Mouse (Mus musculus) CD8-positive naive resting alpha-beta T cell, adult 2 months (primary cell): ENCODE results near the gene Csmd2.

ENCODE experiments used
- DNase-seq, 2 experiments: peaks; one replicate each; pipeline ENCODE4 v3.0.0; 2022; ENCODE audit warnings: low read depth in 2 of 2, low spot score in 2 of 2

The Csmd2 gene

DNA sequence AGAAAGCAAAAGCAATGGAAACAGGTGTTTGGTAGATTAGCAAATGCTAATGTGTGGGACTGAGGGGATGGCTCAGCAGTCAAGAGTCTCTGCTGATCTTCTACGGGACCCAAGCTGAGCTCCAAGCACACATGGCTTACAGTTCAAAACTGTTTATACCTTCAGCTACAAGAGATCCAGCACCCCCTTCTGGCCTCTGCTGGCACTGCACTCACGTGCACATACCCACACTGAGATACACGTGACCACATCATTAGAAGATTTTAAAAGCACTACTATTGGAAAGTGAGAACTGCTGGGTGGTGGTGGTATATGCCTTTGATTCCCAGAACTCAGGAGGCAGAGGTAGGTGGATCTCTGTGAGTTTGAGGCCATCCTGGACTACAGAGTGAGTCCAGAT is 417.9 kb downstream of the Csmd2 start:
- DNase-seq = no peak

GRCm38 (mm10) chr4:128407084-128407845 is 419.6 kb downstream of the Csmd2 start:
- DNase-seq = no peak

DNA sequence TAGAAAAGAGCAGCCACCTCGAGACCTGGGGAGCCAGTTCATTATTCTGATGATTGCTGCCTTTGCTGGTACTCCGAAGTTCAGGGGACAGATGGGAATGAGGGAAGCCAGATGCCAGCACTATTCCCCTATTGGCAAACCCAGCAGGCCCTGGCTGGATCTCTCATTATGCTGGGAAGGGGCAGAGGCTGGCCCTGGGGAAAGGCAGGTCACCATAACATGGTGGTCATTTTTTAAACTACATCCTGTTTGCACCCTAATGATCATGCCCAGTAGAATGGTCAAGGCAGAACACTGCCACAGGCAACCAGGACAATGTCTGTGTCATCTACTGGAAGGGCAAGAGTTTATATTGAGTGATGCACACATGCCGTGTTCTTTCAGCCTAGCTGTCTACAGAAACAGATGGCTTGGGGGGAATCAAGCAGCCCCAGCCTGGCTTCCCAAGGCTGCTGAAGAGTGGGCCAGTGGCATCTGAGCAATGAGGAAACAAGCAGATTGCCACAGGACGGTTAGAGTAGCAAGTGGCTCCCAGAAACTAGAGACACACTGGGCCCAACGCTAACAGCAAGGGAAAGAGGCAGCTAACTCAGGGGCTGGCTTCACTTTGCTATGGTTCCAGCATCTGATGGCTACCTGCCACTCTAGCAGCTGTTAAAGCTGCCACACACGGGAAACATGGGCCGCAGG is 424.4 kb downstream of the Csmd2 start:
- DNase-seq = no peak

GRCm38 (mm10) chr4:128414741-128415140 is 427.1 kb downstream of the Csmd2 start:
- no peak for DNase-seq

- DNase-seq = no peak
These were observed 432.4 kb downstream of the Csmd2 start for GRCm38 (mm10) chr4:128419988-128420617.

GRCm38 (mm10) chr4:128422486-128422885 is 434.8 kb downstream of the Csmd2 start:
- no peak for DNase-seq

- DNase-seq = no peak
These were observed 437.7 kb downstream of the Csmd2 start for GRCm38 (mm10) chr4:128425339-128425738.

- DNase-seq = no peak
These were observed 439.8 kb downstream of the Csmd2 start for GRCm38 (mm10) chr4:128427261-128428030.

GRCm38 (mm10) chr4:128428303-128429107 is 440.8 kb downstream of the Csmd2 start:
- no peak for DNase-seq

DNA sequence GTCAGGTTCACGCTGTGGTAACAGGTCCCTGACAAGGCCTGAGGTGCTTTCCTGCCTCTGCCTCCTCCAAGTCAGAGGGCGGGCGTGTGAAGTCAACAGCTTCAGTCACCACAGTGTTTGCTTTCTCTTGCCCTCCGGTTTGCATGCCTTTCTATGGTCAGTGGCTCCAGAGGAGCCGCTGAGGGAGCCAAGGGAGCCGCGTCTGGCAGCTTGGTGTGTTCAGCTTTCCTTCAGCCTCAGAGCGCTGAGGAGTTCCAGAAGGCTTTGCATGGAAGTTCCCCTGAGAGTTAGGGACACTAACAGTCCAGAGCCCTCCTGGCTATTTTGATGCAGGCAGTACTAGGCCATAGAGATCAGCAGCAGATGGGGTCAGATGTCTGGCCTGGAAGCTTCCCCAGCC is 441.9 kb downstream of the Csmd2 start:
- no peak for DNase-seq

- no peak for DNase-seq
These were observed 452.9 kb downstream of the Csmd2 start for GRCm38 (mm10) chr4:128440550-128440949.

- DNase-seq = no peak
These were observed 453.6 kb downstream of the Csmd2 start for GRCm38 (mm10) chr4:128441228-128441627.

DNA sequence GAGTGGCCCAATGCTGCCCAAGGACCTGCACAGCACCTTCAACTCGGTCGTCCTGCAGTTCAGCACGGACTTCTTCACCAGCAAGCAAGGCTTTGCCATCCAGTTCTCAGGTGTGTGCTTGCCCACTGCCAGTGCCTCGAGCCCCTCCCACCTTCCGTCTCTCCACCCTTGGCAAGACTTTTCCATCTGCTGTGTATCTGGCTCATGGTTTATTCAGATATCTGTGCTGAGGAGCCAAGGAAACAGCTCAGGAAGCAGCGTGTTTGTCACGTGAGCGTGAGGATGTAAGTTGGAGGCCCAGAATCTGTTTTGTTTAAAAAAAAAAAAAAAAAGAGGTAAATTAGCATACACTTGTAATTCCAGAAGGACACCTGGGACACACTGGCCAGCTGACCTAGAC is 455.1 kb downstream of the Csmd2 start:
- no peak for DNase-seq

DNA sequence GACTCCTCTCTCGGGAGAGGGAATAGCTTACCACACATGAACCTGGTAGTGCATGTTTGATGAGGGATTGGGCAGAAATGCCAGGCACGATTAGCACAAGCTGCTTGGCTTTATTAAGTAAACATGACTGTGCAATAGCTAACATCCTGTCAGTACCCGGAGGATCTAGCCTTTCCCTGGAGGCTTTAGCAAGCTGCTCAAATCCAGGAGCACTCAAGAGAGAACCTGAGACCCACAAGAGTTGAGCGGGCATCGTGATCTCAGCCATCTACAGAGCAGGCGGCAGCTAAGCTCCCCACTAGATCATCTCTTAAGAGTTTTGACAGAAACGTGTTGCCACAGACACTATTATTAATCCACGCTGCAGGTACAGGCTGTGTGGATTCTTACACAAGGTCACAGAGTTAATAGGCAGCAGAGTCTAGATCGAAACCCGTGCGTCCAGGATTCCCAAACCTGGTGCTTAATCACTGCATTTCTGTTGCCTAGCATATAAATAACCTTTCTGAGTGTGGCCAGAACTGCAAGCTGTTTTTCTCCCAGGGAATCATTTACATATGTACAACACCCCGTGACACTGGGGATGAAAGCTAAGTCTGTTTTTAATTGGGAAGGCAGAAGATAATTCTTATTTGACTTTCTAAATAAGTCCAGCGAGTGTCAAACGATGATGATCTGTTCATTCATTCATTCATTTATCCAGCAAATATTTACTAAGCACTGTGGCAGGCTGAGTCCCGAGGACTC is 458.0 kb downstream of the Csmd2 start:
- no peak for DNase-seq

DNA sequence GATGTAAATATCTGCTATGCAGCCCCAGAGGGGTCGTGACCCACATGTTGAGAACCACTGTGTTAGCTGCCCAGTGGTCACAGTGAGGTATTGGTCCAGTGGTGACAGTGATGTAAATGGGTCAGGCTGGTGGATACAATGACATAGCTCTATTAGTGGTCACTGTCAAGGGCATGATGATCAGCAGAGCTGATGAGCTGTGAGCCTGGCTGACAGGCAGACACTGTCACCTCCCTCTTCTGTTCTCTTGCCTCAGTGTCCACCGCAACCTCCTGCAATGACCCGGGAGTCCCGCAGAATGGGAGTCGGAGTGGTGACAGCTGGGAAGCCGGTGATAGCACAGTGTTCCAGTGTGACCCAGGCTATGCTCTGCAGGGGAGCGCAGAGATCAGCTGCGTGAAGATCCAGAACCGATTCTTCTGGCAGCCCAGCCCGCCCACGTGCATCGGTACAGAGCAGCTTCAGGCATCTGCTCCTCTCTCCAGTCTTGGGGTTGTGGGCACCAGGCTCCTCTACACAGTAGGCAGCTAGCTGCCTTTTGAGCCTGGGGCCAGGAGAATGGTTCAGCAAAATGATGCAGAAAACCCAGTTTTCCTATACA is 461.3 kb downstream of the Csmd2 start:
- no peak for DNase-seq

DNA sequence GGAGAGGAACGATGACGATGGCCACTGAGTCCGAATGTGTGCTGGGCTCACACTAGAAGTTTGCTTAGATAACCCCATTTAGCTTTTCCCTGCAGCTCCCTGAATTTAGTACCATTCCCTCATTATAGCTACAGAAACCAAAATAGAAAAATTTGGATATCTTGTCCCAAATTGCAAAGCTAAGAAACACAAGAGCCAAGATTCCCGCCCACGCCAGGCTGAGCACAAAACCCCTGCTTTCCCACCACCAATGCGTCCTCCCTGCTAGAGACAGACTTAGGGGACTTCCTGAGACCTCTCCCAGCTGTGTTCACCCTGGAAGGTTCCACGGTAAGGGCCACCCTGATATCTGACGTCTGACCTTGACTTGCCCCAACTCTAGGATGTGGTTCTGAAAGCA is 462.5 kb downstream of the Csmd2 start:
- no peak for DNase-seq

DNA sequence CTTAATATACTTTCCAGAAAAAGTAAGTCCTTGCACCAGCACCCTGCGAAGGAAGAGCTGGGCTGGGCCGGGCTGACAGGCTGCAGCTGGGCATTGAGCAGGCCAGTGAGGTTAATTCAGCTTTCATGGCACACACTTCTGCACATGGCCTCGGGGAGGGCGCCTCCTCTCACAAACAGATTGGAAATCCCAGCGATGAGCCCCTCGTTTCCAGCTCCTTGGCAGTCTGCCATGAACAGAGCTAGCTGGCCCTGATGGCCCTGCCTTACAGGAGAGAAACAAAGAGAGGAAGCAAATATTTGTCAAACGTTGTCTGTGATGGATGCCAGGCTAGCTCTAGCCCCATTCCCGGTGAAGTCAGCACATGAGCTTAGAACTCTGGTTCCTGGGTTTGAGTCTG is 463.3 kb downstream of the Csmd2 start:
- no peak for DNase-seq

DNA sequence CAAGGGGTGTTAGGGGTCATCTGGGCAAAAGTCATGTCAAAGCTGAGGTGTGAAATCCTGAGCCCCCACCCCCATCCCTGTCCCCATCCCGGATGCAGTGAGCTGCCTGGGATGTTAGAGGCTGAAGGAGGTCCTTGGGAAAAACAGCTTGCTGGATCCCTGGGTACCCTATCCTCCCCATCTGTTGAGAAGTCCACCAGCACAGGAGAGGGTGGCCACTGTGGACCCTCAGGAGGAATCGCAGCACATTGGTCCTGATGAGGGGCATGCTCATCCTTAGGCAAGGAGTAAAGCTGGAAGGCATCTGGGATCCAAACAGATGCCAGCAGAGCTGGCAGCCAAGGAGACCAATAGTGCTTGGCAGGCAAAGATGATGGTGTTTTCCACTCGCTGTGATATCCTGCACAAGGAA is 463.7 kb downstream of the Csmd2 start:
- no peak for DNase-seq

DNA sequence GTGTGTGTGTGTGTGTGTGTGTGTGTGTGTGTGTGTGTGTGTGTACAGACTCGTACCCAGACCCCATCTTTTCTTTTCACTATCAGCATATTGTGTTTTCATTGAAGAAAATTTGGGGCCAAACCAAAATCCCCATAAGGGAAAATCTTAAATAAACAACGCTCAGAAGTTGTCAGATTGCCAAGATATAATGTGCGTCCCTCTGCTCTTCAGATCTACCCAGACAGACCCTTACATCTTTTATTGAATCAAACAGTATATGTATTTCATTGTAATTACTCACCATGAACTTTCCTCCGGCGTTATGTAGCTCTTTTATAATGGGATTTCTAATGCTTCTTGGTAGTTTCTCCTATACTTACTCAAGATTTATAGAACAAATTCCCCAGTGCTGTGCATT is 479.1 kb downstream of the Csmd2 start:
- no peak for DNase-seq

GRCm38 (mm10) chr4:128468040-128468439 is 480.4 kb downstream of the Csmd2 start:
- no peak for DNase-seq
